Mouse (Mus musculus): ENCODE results near the gene Llph. TPM values are rescaled to one million over a fixed set of nuclear protein-coding genes. Genes with fewer than 3 reads are reported as not detected.

The Llph gene
- total and polyA plus RNA-seq, 3 experiments, result 4.5 to 8.8 (median 8.5) TPM

DNA sequence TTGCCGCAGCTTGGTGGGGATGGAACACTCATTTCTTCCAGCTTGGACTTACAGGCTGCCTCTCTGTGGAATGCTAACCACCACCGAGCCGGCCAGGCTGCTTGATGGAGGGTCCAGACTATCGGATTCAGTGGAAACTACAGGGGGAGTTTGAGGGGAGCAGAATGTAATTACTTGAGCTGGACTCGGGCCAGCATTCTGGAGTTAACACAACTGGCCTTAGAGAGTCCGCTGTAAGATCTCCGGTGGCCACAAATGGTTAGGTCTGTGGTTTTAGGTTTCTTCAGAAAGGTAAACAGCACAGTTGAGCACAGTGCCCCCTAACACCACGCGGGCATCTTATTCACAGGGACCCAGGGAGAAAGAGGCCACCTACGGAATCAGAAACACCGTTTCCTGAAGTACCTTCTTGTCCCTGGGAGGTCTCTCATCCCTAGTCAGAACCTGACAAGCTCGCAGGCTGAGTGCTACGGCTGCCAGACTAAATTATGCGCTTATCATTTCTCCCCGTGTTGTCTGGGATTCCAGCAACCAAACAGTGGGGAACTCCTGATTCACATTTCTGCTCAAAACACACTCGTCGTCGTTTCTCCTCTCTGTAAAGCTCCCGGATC lies 45.5 kb downstream of the Llph start:
- H3K36me3 ChIP-seq (ENCODE audit: control insufficient read depth, insufficient read depth, low read length), result no peaks in the 10 kb centered on the region
- peaks cover 7% of the 10 kb centered on the region; the same call in 1 of the 2 replicates for H3K27me3 ChIP-seq (ENCODE audit: control insufficient read depth, insufficient read depth, low read length)
- no peak overlapping the region for H3K9ac ChIP-seq (ENCODE audit: low read depth, low read length)
- no peak overlapping the region for H3K4me3 ChIP-seq
- no peak overlapping the region for H3K27ac ChIP-seq
- intact Hi-C loops (cut with DNase I), result no loop called here
- no peaks in the 10 kb centered on the region for H3K79me2 ChIP-seq (replicated peaks; ENCODE audit: control insufficient read depth, insufficient read depth, low read length)
- no peaks in the 10 kb centered on the region for H3K4me1 ChIP-seq (ENCODE audit: control insufficient read depth, insufficient read depth, low read length)
- DNase-seq, result no peak
- 12% methylated on average over 19 of the region's 19 CpGs for WGBS
- TF ChIP-seq CTCF (IDR thresholded peaks at IDR 0.05) (no peak), POLR2A (IDR thresholded peaks at IDR 0.05; ENCODE audit: insufficient read depth, low read depth, low read length) (no peak), EP300 (IDR thresholded peaks at IDR 0.05; ENCODE audit: insufficient read depth, low read depth, low read length) (no peak)

- intact Hi-C loops (cut with DNase I), result no loop called here
- H3K4me3 ChIP-seq, result no peak overlapping the region
- peaks cover 7% of the 10 kb centered on the region; the same call in 1 of the 2 replicates for H3K27me3 ChIP-seq (ENCODE audit: control insufficient read depth, insufficient read depth, low read length)
- no peak for DNase-seq
- 72% methylated on average over 7 of the region's 7 CpGs for WGBS
- H3K79me2 ChIP-seq (replicated peaks; ENCODE audit: control insufficient read depth, insufficient read depth, low read length), result no peaks in the 10 kb centered on the region
- TF ChIP-seq CTCF (IDR thresholded peaks at IDR 0.05) (no peak), EP300 (IDR thresholded peaks at IDR 0.05; ENCODE audit: insufficient read depth, low read depth, low read length) (no peak), POLR2A (IDR thresholded peaks at IDR 0.05; ENCODE audit: insufficient read depth, low read depth, low read length) (no peak)
- no peak overlapping the region for H3K27ac ChIP-seq
- no peaks in the 10 kb centered on the region for H3K36me3 ChIP-seq (ENCODE audit: control insufficient read depth, insufficient read depth, low read length)
- H3K4me1 ChIP-seq (ENCODE audit: control insufficient read depth, insufficient read depth, low read length), result no peaks in the 10 kb centered on the region
- no peak overlapping the region for H3K9ac ChIP-seq (ENCODE audit: low read depth, low read length)
These were observed 46.5 kb downstream of the Llph start for GRCm38 (mm10) chr10:120273335-120273734.

DNA sequence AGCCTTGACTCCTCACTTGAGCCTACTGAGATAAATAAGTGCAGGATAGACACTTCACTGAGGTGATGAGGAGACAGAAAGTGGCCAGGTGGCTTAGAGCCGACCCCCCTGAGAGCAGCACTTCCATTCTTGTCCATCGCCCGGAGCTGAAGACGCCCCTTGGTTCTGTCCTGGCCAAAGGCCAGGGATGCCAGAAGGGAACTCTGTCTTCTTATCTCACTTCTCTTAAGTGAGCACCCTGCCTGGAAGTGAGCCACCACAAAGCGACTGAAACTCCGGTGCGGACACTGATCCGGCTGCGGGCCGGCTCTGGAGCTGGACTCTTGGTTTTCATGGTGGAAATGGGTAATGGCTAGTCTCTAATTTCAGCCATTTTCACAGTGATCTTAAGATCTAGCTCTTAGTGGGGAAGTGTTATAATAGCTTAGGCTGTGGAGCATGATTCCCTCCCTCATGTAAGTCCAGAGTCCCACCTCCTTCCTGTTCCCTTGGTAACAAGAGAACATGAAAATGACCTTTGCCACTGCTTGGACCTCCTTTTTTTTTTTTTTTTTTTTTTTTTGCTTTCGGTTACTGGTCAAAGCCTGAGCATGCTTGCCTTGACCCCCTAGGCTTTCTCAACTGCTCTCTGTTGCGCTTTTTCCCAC lies 52.7 kb downstream of the Llph start:
- no peak overlapping the region for H3K27ac ChIP-seq
- no peak for TF ChIP-seq CTCF (IDR thresholded peaks at IDR 0.05)
- no peak for TF ChIP-seq POLR2A (IDR thresholded peaks at IDR 0.05; ENCODE audit: insufficient read depth, low read depth, low read length)
- TF ChIP-seq EP300 (IDR thresholded peaks at IDR 0.05; ENCODE audit: insufficient read depth, low read depth, low read length), result no peak
- H3K79me2 ChIP-seq (replicated peaks; ENCODE audit: control insufficient read depth, insufficient read depth, low read length), result no peaks in the 10 kb centered on the region
- no peaks in the 10 kb centered on the region for H3K36me3 ChIP-seq (ENCODE audit: control insufficient read depth, insufficient read depth, low read length)
- no peak overlapping the region for H3K9ac ChIP-seq (ENCODE audit: low read depth, low read length)
- no peak overlapping the region for H3K4me3 ChIP-seq
- no peak for DNase-seq
- 22% methylated on average over 12 of the region's 12 CpGs for WGBS
- H3K4me1 ChIP-seq (ENCODE audit: control insufficient read depth, insufficient read depth, low read length), result no peaks in the 10 kb centered on the region
- intact Hi-C loops (cut with DNase I), result no loop called here
- H3K27me3 ChIP-seq (ENCODE audit: control insufficient read depth, insufficient read depth, low read length), result 0 out of 2 replicates have a peak, but pooled peaks cover 2% of the 10 kb centered on the region

DNA sequence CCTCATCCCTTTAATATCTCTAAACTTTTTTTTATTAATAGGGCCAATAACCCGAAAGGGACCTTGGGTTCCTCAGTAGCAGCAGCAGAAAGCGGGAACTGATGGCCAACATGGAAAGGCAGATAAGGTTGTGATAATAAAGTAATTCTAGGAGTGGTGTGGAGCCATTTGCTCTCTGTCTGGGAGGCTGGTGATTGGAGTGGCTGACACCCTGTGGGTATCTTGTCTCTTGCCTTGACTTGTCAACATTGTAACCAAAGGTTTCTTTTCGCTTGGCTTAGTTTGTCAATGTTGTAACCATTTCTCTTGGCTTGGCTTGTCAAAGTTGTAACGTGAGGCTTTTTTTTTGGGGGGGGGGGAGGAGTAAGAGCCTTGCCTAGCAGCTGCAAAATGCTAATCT lies 53.5 kb downstream of the Llph start:
- H3K4me3 ChIP-seq, result no peak overlapping the region
- H3K36me3 ChIP-seq (ENCODE audit: control insufficient read depth, insufficient read depth, low read length), result no peaks in the 10 kb centered on the region
- H3K79me2 ChIP-seq (replicated peaks; ENCODE audit: control insufficient read depth, insufficient read depth, low read length), result no peaks in the 10 kb centered on the region
- H3K4me1 ChIP-seq (ENCODE audit: control insufficient read depth, insufficient read depth, low read length), result no peaks in the 10 kb centered on the region
- 0 out of 2 replicates have a peak, but pooled peaks cover 2% of the 10 kb centered on the region for H3K27me3 ChIP-seq (ENCODE audit: control insufficient read depth, insufficient read depth, low read length)
- DNase-seq, result no peak
- 66% methylated on average over 4 of the region's 4 CpGs for WGBS
- intact Hi-C loops (cut with DNase I), result no loop called here
- TF ChIP-seq POLR2A (IDR thresholded peaks at IDR 0.05; ENCODE audit: insufficient read depth, low read depth, low read length) (no peak), CTCF (IDR thresholded peaks at IDR 0.05) (no peak), EP300 (IDR thresholded peaks at IDR 0.05; ENCODE audit: insufficient read depth, low read depth, low read length) (no peak)
- no peak overlapping the region for H3K9ac ChIP-seq (ENCODE audit: low read depth, low read length)
- no peak overlapping the region for H3K27ac ChIP-seq

- WGBS, result 85% methylated on average over 5 of the region's 5 CpGs
These were observed 54.8 kb downstream of the Llph start for GRCm38 (mm10) chr10:120281700-120282099.

More at GRCm38 (mm10) chr10:120281700-120282099, 54.8 kb downstream of the Llph start:
- Histone ChIP-seq H3K79me2 (replicated peaks; ENCODE audit: control insufficient read depth, insufficient read depth, low read length) (no peaks in the 10 kb centered on the region), H3K27ac (no peak overlapping the region), H3K9ac (ENCODE audit: low read depth, low read length) (no peak overlapping the region), H3K27me3 (ENCODE audit: control insufficient read depth, insufficient read depth, low read length) (0 out of 2 replicates have a peak, but pooled peaks cover 2% of the 10 kb centered on the region), H3K36me3 (ENCODE audit: control insufficient read depth, insufficient read depth, low read length) (no peaks in the 10 kb centered on the region), H3K4me3 (no peak overlapping the region), H3K4me1 (ENCODE audit: control insufficient read depth, insufficient read depth, low read length) (no peaks in the 10 kb centered on the region)
- TF ChIP-seq POLR2A (IDR thresholded peaks at IDR 0.05; ENCODE audit: insufficient read depth, low read depth, low read length), result no peak
- TF ChIP-seq CTCF (IDR thresholded peaks at IDR 0.05), result no peak
- TF ChIP-seq EP300 (IDR thresholded peaks at IDR 0.05; ENCODE audit: insufficient read depth, low read depth, low read length), result no peak
- intact Hi-C loops (cut with DNase I), result no loop called here
- no peak for DNase-seq

Other genes with a start within 250 kb of the Llph start
- 10 to 100 TPM in 1 of 2 experiments, 1 to 10 TPM in 1; 7.7 to 11.0 TPM for gene Helb, start 114.1 kb upstream of the Llph start, total RNA-seq (2021)
- 3.7 and 7.1 TPM in 2 replicates for gene Helb, start 114.1 kb upstream of the Llph start, polyA plus RNA-seq (2012; rRNA removed)
- 100 to 1,000 TPM in 1 of 2 experiments, 10 to 100 TPM in 1; 91.9 to 112 TPM for gene Tmbim4, start 25.5 kb upstream of the Llph start, total RNA-seq (2021)
- 194 and 239 TPM in 2 replicates for gene Tmbim4, start 25.5 kb upstream of the Llph start, polyA plus RNA-seq (2012; rRNA removed)
- 1 to 10 TPM; 3.0 to 3.7 TPM for gene Irak3, start 24.9 kb upstream of the Llph start, total RNA-seq (2021)
- 2.6 and 3.7 TPM in 2 replicates for gene Irak3, start 24.9 kb upstream of the Llph start, polyA plus RNA-seq (2012; rRNA removed)
- not detected for gene Hmga2, start 249.4 kb downstream of the Llph start, total RNA-seq (2021)
- not detected in 2 replicates for gene Hmga2, start 249.4 kb downstream of the Llph start, polyA plus RNA-seq (2012; rRNA removed)